Mouse (Mus musculus) mesoderm, embryonic 11.5 days (tissue): Measurements from ENCODE around the gene Usp21.

ENCODE experiments used
- DNase-seq: peaks from one replicate; pipeline ENCODE4 v3.0.0-alpha.2; 2012; ENCODE audit warnings: low read depth, low spot score

Gene Usp21

DNA sequence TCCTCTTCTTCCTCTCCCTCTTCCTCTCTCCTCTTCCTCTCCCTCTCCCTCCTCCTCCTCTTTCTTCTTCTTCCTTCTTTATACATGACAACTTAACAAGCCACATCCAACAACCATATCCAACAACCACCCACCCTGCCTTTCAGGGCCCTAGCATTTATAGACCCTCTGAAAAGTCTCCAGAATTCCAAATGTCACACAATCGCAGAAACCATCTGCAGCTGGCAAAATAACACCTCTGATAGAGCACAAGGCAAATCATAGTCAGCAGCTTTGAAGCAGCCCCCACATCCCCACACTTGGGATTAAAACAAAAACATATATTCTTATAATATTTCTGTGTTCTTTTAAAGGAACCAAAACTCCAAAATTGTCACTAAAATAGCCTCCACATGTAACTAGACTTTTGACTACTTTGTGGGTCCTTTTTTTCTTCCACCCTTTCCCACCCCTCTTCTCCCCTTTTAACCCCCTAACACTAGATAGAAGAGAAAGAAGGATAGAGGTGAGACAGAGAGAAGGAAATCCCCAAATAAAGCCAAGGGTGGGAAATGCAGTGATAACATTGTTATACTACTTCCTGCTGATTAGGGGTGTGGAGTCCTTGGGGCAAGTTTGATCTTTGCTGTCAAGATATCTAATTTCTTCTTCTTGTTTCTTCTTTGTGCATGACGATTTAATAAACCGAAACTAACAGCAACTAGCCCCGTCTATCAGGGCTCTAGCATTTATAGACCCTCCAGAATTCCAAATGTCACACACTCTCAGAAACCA is 21.6 kb downstream of the Usp21 start:
- no peak for DNase-seq

DNA sequence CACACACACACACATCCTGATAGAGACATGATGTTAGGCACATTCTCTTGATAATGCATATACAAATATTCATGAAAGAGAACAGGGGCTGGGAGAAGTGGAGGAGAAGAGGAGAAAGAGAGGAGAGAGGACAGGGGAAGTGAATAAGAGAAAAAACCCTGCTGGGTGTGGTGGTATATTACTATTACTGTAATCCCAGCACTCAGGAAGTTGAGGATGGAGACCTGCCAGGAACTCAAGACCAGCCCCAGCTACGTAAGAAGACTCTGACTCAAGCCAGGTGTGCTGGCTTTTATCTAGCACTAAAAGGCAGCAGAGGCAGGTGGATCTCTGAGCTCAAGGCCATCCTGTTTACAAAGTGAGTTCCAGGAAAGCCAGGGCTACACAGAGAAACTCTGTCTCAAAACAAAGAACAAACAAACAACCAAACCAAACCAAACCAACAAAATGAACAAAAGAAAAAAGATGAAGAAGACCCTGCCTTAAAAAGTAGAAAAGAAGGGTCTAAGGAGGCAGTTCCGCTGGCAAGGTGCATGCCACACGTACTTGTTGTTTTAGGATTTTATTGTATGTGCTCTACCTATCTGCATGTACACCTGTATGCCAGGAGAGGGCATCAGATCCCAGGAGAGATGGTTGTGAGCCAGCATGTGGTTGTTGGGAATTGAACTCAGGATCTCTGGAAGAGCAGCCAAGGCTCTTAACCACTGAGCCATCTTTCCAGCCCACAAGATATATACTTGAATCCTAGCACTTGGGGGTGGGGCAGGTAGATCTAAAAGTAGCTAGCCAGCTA is 23.9 kb downstream of the Usp21 start:
- no peak for DNase-seq

DNA sequence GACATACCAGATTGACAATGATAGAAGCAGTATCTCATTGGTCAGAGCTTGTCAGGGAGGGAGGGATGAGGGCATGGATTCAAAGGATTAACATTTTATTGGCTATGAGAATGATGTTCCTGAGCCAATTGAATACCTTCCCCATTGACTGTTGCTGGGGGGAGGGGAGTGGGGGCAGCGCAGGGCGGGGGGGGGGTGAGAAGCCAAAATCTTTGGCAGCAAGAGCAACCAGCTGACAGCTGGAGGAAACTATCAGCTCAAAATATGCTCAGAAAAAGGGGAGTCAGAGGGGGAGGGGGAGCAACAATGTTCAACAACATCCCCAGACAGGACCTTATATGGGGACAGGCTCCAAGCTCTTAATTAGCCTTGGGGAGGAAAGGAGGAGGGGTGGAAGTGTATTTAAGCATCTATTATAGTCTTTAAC is 24.6 kb downstream of the Usp21 start:
- no peak for DNase-seq

DNA sequence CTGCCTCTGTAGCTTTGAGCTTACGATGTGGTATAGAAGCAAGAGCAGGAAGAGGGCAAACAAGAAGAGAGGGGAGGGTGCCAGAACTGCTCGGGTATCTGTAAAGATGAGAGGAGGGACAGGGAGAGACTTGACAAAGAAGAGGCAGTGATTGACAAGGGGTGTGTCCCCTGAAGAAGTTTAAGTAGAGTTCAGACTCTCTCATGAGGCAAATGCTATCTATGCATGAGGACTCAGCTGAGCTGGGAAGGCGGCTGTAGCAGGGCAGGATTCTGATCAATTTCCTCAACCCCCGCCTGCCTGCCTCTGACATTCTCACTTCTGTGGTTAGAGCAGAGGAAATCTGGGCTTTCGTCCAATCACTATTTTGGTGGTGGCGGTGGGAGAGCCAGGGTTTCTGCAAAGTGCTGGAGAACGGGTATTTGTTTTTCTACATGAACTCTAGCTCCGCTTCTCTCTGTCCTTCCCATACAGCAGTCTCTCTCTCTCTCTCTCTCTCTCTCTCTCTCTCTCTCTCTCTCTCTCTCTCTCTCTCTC is 25.1 kb downstream of the Usp21 start:
- DNase-seq: no peak

DNA sequence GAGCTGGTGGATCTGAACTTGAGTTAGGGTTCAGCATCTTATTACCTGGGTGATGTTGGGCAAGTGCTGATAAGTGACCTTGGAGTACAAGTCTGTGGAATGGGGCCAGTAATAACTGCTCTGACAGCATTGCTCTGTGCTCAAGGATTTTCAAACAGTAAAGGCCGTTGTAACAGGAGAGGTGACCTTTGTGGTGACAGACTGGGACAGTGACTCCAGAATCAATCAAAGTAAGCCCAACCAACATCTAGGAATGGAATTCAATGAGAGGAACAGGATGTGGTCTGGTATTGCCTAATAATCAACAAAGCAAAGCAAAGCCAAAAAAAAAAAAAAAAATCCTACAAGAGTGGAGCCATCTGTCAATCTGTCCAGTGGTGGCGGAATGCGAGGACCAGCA is 27.5 kb downstream of the Usp21 start:
- no peak for DNase-seq

DNA sequence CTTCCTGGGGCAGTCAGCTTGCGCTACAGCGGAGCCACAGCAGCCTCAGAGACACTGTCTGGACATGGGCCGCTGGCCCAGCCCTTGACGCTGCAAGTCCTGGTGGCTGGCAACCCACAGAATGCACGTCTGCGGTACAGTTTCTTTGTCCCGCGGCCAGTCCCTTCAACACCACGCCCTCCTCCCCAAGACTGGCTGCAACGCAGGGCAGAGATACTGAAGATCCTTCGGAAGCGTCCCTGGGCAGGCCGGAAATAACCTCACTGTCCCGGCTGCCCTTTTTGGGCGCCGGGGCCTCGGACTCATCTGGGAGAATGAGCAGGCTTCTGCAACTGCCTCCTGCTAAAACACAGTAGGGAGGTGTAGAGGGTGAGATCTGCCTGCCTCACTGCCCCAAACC is 28.9 kb downstream of the Usp21 start:
- no peak for DNase-seq

DNA sequence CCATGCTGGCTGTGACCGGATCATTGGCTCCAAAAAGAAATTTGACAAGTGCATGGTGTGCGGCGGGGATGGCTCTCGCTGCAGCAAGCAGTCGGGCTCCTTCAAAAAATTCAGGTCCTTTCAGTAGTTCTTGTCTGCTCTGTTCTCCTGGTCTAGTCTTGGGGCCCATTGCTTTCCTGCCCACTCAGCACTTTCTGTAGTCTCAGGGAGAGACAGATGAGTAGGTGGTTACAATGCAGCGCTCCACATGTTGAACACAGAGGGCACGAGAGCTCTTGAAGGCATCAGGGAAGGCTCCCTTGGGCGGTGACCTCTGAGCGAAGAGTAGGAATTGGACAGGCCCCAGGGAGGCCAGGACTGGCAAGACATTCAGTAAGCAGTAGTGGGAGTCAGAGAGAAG is 30.0 kb downstream of the Usp21 start:
- DNase-seq: no peak

DNA sequence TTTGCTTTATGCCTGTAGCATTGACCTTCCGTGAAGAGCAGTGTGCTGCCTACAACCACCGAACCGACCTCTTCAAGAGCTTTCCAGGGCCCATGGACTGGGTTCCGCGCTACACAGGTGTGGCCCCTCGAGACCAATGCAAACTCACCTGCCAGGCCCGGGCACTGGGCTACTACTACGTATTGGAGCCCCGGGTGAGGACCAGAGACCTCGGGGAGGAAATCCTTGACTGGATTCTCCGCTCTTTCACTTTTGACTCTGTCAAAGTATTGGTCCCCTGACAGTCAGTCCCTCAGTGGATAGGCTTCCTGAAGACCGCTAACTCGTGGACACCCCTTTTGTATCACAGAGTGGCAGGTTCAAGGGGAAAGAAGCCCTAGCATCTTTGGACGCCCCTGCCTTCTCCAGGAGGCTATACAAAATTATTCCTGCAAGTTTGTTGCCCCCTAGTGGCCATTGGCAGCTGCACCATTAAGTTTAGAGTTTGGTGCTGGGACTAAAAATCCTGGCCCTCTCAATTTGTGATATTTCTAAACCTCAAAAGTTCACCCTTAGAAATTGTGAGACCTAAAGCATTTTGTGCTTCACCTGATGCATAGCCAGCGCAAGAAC is 30.7 kb downstream of the Usp21 start:
- peak; percentile 81 for DNase-seq

DNA sequence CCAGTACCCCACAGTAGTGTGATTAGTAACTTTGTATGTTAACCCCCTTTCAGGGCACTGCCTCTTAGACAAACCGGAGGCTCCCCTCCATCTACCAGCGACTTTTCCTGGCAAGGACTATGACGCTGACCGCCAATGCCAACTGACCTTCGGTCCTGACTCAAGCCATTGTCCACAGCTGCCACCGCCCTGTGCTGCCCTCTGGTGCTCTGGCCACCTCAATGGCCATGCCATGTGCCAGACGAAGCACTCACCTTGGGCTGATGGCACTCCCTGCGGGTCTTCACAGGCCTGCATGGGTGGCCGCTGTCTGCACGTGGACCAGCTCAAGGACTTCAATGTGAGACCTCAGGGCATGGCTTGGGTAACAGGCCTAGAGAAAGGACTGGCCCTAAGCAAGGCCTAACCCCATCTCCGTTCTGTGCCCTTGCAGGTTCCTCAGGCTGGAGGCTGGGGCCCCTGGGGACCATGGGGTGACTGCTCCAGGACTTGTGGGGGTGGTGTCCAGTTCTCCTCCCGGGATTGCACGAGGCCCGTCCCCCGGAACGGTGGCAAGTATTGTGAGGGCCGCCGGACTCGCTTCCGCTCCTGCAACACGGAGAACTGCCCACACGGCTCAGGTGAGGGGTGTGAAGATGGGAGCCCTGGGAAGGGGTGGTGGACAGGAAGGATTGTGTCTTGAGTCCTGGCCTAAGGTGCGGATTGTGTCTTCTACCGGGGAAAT is 31.5 kb downstream of the Usp21 start:
- no peak for DNase-seq

DNA sequence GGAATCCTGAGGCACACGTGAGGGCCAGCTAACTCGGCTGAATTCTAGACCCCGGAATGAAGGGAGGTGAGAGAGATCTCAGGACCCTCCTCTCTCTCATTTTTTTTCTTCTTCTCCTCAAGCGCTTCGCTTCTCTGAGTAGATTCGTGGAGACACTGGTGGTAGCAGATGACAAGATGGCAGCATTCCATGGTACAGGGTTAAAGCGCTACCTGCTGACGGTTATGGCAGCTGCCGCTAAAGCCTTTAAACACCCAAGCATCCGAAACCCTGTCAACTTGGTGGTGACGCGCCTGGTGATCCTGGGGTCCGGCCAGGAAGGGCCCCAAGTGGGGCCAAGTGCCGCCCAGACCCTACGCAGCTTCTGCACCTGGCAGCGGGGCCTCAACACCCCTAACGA is 35.4 kb downstream of the Usp21 start:
- DNase-seq: no peak

DNA sequence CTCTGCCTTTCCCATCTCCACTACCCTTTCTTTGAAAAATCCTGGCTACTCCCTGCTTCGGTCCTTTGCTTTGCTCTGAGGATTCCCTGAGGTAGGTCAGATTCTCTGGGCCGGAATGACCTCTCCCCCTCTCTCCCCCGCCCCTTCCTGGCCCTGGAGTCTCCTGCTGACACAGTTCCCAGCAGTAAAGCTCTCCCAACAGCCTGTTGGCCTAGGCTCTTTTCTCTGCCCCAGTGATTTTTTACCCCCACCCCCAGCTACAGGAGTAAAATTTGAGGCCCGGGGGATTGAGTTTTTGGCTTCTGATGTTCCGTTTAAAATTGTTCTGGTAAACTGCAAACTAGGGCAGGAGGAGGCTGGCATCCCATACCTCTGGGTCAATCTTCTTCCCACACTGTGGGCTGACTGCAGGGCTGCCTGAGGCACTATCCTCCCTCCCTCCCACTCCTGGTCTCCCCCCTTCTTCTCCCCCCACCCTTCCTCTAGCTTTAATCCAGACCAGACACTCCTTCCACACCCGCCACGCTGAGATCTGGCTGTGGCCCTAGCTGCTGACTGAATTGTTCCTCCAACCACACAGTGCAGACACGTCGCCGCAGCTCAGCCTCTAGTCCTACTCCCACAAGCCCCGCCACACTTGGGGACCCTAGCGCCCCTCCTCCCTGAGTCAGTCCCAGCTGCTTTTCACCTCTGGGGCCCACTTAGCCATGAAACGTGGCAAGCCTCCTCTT is 36.0 kb downstream of the Usp21 start:
- peak; percentile 34 for DNase-seq

DNA sequence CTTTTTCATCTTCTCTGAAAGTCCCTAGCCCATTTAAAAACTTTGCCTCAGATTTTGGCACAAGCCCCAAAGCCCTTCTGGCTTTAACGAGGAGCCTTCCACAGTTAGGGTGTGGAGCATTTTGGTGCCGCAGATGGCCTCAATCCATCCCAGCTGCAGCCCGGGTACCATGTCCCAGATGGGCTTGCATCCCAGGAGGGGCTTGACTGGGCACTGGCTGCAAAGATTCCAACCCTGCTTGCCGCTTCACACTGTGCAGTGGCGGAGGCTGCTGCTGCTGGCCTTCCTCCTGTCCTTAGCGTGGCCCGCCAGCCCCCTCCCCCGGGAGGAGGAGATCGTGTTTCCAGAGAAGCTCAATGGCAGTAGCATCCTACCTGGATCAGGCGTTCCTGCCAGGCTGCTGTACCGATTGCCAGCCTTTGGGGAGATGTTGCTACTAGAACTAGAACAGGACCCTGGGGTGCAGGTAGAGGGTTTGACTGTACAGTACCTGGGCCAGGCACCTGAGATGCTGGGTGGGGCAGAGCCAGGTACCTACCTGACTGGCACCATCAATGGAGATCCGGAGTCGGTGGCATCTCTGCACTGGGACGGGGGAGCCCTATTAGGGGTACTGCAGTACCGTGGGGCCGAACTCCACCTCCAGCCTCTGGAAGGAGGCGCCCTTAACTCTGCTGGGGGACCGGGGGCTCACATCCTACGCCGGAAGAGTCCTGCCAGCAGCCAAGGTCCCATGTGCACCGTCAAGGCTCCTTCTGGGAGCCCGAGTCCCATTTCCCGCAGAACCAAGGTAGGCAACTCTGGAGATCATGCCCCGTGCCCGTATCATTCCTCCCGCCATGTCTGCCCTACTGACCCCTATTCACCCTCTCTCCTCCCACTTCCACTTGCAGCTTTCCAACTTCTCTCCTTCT is 36.9 kb downstream of the Usp21 start, which contains the start of gene Ndufs2:
Gene Ndufs2 (minus strand): TSS at position 709 of the 914 bp plus-strand sequence.
- DNase-seq: no peak

DNA sequence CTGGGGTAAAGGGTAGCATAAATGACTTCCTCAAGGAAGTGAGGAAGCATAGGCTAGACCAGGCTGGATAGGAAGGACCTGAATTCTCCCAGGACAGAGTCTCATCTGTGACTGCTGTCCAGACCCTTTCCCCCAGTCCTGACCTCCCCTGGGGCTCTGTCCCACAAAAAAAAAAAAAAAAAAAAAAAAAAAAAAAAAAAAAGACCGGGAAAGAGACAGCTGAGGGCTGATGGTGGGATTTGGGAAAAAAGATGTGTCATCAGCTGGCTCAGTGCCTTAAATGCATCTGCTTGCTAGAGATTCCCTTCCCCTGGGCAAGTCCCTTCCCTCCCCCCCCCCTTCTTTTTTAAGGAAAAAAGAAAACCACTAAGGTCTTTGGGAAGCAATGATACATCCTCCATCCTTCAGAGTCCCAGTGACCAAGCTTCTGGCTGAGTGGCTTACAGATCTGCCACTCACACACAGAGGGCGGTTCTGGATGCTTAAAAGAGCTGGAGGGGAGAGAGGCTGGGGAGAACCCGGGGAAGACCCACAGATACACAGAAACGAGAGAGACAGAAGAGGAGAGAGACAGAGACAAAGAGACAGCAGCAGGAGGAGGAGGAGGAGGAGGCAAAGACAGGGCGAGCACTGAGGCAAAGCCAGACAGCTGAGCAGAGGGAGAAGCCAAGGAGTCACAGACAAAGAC is 37.7 kb downstream of the Usp21 start, which contains the start of gene Adamts4:
Gene Adamts4 (plus strand): TSS at position 509 of the 688 bp plus-strand sequence.
- DNase-seq: peak; percentile 37

DNA sequence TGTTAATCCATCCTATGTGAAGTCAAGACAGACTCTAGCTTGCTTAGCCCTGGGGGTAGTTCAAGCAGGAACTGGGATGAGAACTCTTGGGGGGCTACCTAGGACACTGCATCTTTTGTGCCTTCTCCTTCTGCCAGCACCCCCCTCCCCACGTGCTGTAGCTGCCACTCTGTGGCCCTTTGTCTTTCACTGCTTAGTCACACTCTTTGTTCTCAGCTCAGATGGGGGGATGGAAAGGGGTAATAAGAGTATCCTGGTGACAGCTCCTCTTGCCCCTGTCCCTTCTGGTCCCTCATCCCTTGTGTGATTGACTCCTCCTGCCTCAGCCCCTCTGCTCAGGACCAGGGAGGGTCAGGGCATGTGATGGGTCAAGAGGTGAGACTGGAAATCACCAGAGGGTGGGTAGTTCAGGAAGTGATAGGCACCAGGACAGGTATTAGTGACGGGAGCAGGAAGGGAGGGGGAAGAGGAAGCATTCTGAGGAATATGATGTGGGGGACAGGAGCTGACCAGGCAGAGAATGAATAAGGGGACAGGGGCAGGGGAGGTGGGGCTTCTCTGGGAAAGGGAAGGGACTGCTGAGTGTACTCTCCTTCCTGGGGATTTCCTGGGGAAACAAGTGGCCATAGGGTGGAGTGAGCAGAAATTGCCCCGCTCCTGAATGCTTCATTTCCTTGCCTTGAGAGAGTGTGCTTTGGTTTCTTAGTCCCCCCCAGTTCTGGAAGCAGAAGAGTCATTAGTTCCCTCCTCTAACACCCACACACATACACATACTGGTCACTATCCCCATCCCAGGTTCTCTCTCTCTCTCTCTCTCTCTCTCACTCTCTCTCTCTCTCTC is 39.2 kb downstream of the Usp21 start:
- DNase-seq: no peak

DNA sequence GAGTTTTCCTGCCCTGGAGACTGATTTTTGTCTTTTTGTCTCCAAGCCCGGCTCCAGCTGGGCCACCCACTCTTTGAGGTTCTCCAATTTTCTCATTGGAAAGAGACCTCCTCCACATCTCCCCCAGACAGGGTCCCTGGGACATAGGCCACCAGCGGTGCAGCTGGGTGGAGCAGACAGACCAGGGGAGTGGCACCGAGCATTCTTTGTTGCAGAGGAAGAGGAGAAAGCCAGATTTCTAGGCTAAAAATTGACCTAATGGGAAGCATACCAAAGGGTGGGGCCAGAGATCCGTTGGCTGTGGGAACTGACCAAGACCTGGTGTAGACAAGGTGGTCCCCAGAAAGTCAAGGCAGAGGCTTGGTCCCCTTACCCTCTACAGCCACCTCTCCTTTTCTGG is 39.9 kb downstream of the Usp21 start:
- no peak for DNase-seq

DNA sequence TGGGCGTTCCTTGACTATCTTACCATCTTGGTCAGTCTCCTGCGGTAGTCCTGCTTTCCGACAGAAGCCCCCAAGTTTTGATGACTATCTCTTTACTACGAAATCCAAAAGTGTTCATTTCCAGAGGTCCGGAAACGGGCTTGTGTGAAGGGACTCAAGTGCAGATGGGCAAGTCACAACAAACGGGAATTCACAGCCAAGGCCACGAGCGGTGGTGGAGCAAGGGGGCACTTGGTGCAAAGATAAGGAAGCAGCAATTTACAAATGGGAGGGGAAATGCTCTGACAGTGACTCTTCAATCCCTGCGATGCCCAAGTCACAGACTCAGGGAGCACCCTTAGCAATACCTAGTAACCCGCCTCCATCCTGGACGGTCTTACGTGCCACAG is 40.3 kb downstream of the Usp21 start:
- DNase-seq: no peak

DNA sequence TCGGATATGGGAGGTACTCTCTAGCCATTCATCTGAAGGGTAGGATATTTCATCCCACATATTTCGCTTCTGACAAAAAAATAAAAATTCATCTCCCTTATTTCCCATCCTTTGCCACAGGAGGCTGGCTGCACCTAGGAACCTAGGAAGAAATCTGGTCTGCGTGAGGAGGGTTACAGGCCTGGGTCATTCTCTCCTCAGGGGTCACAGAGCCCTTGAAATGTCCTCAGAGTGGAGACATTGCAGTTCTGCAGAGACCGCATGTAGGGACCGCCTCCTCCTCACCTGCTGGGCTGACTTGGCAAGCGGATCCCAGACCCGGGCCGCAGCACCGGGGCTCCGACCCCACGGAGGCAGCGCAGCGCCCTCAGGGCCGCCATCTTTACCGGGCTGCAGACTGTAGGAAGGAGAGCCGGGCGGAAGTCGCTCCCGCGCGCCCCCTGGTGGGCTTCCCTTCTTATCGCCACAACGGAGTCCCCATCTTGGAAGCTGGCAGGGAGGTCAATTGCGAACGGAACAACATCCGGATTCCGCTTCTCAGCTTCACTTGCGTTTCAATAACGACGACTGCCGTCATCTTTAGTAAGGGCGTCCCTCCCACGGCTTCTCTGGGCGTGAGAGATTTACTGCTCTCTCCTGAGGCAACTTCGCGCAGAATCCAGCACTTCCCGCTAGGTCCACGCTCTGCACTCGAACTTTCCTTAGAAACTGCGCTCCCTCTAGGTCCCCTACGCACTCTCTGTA is 40.9 kb downstream of the Usp21 start:
- DNase-seq: peak; percentile 97

DNA sequence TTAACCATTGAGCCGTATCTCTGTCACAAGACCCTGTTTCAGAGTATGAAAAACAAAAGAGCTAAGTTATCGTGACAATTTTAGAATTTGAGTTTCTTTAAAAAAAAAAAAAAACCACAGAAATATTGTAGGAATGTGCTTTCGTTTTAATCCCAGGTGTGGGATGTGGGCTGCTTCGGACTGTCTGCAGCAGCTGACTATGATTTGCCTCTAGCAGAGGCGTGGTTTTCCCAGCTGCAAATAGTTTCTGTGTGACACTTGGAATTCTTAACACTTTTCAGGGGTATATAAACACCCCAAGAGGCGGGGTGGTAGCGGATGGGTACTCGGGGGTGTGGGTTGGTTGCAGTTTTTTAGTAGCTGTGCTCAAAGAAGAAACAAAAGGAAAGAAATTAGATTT is 42.4 kb downstream of the Usp21 start:
- no peak for DNase-seq
